Mouse (Mus musculus) hindbrain, embryonic 12.5 days (tissue): ENCODE results near the gene Olr1. TPM values are rescaled to one million over a fixed set of nuclear protein-coding genes. Genes with fewer than 3 reads are reported as not detected.
"Not testable (repeated sequence)": the region's sequence is repeated elsewhere in the genome, so short reads cannot be mapped to it uniquely, and the experiment has no call there.

Experiments
- ATAC-seq: fragments of 200-750 bp; cut with Nextera tagmentation; 2 replicates; pipeline ENCODE4 v1.8.0; 2017; ENCODE audit warnings: moderate TSS enrichment; ENCODE audit not compliant: low FRiP score
- H3K27ac ChIP-seq: fragments of 300-500 bp; sonication (generic); 2 replicates; pipeline ENCODE4 v1.5.1; 2016; ENCODE audit warnings: mild to moderate bottlenecking
- H3K27me3 ChIP-seq: fragments of 300-500 bp; sonication (generic); 2 replicates; pipeline ENCODE4 v1.6.1; 2016; ENCODE audit warnings: mild to moderate bottlenecking
- H3K36me3 ChIP-seq: fragments of 300-500 bp; sonication (generic); 2 replicates; pipeline ENCODE4 v1.6.1; 2016; ENCODE audit warnings: mild to moderate bottlenecking
- H3K4me1 ChIP-seq: fragments of 300-500 bp; sonication (generic); 2 replicates; pipeline ENCODE4 v1.6.1; 2016
- H3K4me2 ChIP-seq: fragments of 300-500 bp; sonication (generic); replicated peaks from 2 replicates; pipeline ENCODE4 v1.6.1; 2016; ENCODE audit warnings: mild to moderate bottlenecking
- H3K4me3 ChIP-seq: fragments of 300-500 bp; sonication (generic); 2 replicates; pipeline ENCODE4 v1.5.1; 2016; ENCODE audit warnings: mild to moderate bottlenecking
- H3K9ac ChIP-seq: fragments of 300-500 bp; sonication (generic); 2 replicates; pipeline ENCODE4 v1.6.1; 2016; ENCODE audit warnings: mild to moderate bottlenecking, moderate library complexity
- H3K9me3 ChIP-seq: fragments of 300-500 bp; sonication (generic); replicated peaks from 2 replicates; pipeline ENCODE4 v1.6.1; 2016; ENCODE audit warnings: mild to moderate bottlenecking
- WGBS: fragments of 180-500 bp; shearing (Covaris S2); methylation state at CpG from one replicate; pipeline ENCODE4 v1.1.7; 2016; 5-methylcytosine and 5-hydroxymethylcytosine counted together
- polyA plus RNA-seq: library from polyadenylated mRNA; unstranded; fragments of >200 nt; fragmentation: Nextera tagmentation; extraction: Ambion mirVana; gene quantifications from 2 replicates; pipeline ENCODE4 v1.2.1, GENCODE M21; 2016

The Olr1 gene
- polyA plus RNA-seq, 1 experiment from 2014 or later, result not detected

DNA sequence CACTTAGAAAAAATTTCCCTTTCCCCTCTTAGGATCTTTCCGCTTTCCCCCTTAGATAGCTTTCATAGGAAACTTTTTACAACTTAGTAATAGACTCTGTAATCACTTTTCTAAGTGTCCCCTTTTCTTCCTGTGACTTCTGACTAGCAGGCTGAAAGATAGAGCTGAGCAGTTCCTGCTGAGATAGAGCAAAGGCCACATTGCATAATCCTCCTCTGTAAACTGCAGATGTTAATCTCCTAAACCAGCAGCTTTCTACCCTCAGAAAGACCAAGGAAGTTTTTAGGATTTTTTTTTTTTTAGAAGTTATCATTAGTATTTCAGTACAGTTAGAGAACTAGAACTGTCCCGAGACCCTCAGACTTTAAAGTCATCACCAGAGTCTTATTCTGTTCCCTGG lies 3.5 kb downstream of the Olr1 start:
- Histone ChIP-seq H3K9ac (no peak overlapping the region), H3K4me1 (no peaks in the 10 kb centered on the region), H3K4me3 (no peak overlapping the region), H3K9me3 (no peaks in the 10 kb centered on the region), H3K4me2 (no peak overlapping the region), H3K36me3 (no peaks in the 10 kb centered on the region), H3K27me3 (no peaks in the 10 kb centered on the region), H3K27ac (no peak overlapping the region)
- WGBS, result 86% methylated on average over 2 of the region's 2 CpGs
- ATAC-seq, result no peak

- ATAC-seq, H3K27me3 ChIP-seq: not testable (repeated sequence)
- 88% methylated on average over 1 of the region's 1 CpGs for WGBS
These were observed 7.4 kb downstream of the Olr1 start for GRCm38 (mm10) chr6:129499516-129499915.

GRCm38 (mm10) chr6:129497345-129498218 lies 9.4 kb downstream of the Olr1 start:
- ATAC-seq, result no peak
- no peaks in the 10 kb centered on the region for H3K36me3 ChIP-seq
- 95% methylated on average over 3 of the region's 3 CpGs for WGBS

More at GRCm38 (mm10) chr6:129499516-129499915, 7.4 kb downstream of the Olr1 start:
- H3K9me3 ChIP-seq, H3K36me3 ChIP-seq, H3K4me2 ChIP-seq, H3K4me3 ChIP-seq, H3K27ac ChIP-seq, H3K9ac ChIP-seq, H3K4me1 ChIP-seq: not testable (repeated sequence)

GRCm38 (mm10) chr6:129494924-129495323 lies 12.0 kb downstream of the Olr1 start:
- WGBS, result 87% methylated on average over 4 of the region's 4 CpGs
- no peak overlapping the region for H3K4me3 ChIP-seq

More at GRCm38 (mm10) chr6:129497345-129498218, 9.4 kb downstream of the Olr1 start:
- Histone ChIP-seq H3K4me1 (no peaks in the 10 kb centered on the region), H3K27ac (no peak overlapping the region), H3K27me3 (no peaks in the 10 kb centered on the region), H3K4me3 (no peak overlapping the region), H3K4me2 (no peak overlapping the region), H3K9me3 (no peaks in the 10 kb centered on the region), H3K9ac (no peak overlapping the region)

GRCm38 (mm10) chr6:129480089-129480958 lies 26.6 kb downstream of the Olr1 start:
- Histone ChIP-seq H3K4me2 (no peak overlapping the region), H3K27ac (no peak overlapping the region), H3K4me3 (no peak overlapping the region), H3K4me1 (0 out of 2 replicates have a peak, but pooled peaks cover 2% of the 10 kb centered on the region), H3K9ac (no peak overlapping the region), H3K9me3 (no peaks in the 10 kb centered on the region), H3K36me3 (no peaks in the 10 kb centered on the region), H3K27me3 (no peaks in the 10 kb centered on the region)
- WGBS, result 66% methylated on average over 8 of the region's 8 CpGs
- no peak for ATAC-seq

More at GRCm38 (mm10) chr6:129494924-129495323, 12.0 kb downstream of the Olr1 start:
- H3K27ac ChIP-seq, result no peak overlapping the region
- no peak overlapping the region for H3K4me2 ChIP-seq
- no peak for ATAC-seq
- no peaks in the 10 kb centered on the region for H3K27me3 ChIP-seq
- H3K4me1 ChIP-seq, result no peaks in the 10 kb centered on the region
- H3K9ac ChIP-seq, result no peak overlapping the region
- no peaks in the 10 kb centered on the region for H3K9me3 ChIP-seq
- no peaks in the 10 kb centered on the region for H3K36me3 ChIP-seq

- no peak overlapping the region for H3K4me3 ChIP-seq
- no peaks in the 10 kb centered on the region for H3K27me3 ChIP-seq
- 30% methylated on average over 13 of the region's 13 CpGs for WGBS
- 0 out of 2 replicates have a peak, but pooled peaks cover 2% of the 10 kb centered on the region for H3K4me1 ChIP-seq
- H3K9ac ChIP-seq, result no peak overlapping the region
- no peaks in the 10 kb centered on the region for H3K36me3 ChIP-seq
- no peak overlapping the region for H3K4me2 ChIP-seq
- no peaks in the 10 kb centered on the region for H3K9me3 ChIP-seq
- no peak for ATAC-seq
- H3K27ac ChIP-seq, result no peak overlapping the region
These were observed 30.4 kb downstream of the Olr1 start for GRCm38 (mm10) chr6:129476404-129477126.

DNA sequence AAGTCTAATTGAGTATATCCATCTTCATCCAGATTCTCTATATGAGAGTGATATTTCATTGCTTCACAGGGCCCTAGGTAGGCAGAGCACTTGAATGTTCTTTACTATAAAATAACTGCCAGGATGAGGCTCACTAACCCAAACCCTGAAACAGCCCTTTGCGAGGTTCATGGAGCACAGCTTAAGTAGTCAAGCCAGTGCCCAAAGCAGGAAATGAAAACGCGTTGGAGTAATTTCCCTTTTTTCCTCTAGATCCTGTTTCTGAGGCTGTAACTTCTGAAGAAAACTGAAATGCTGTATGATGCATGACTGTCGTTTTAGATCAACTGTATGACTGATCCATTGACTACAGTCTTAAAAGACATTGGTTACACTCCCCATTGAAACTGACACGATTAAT lies 34.3 kb downstream of the Olr1 start:
- Histone ChIP-seq H3K27ac (no peak overlapping the region), H3K4me1 (0 out of 2 replicates have a peak, but pooled peaks cover under 1% of the 10 kb centered on the region), H3K9me3 (no peaks in the 10 kb centered on the region), H3K4me3 (no peak overlapping the region), H3K27me3 (no peaks in the 10 kb centered on the region), H3K36me3 (no peaks in the 10 kb centered on the region), H3K9ac (no peak overlapping the region), H3K4me2 (no peak overlapping the region)
- WGBS, result 84% methylated on average over 5 of the region's 5 CpGs
- no peak for ATAC-seq

- Histone ChIP-seq H3K36me3 (no peaks in the 10 kb centered on the region), H3K27me3 (no peaks in the 10 kb centered on the region), H3K9me3 (no peaks in the 10 kb centered on the region), H3K9ac (no peak overlapping the region), H3K4me1 (no peaks in the 10 kb centered on the region), H3K4me2 (no peak overlapping the region), H3K27ac (no peak overlapping the region), H3K4me3 (no peak overlapping the region)
- 93% methylated on average over 6 of the region's 6 CpGs for WGBS
- ATAC-seq, result no peak
These were observed 35.6 kb downstream of the Olr1 start for GRCm38 (mm10) chr6:129471386-129471785.

DNA sequence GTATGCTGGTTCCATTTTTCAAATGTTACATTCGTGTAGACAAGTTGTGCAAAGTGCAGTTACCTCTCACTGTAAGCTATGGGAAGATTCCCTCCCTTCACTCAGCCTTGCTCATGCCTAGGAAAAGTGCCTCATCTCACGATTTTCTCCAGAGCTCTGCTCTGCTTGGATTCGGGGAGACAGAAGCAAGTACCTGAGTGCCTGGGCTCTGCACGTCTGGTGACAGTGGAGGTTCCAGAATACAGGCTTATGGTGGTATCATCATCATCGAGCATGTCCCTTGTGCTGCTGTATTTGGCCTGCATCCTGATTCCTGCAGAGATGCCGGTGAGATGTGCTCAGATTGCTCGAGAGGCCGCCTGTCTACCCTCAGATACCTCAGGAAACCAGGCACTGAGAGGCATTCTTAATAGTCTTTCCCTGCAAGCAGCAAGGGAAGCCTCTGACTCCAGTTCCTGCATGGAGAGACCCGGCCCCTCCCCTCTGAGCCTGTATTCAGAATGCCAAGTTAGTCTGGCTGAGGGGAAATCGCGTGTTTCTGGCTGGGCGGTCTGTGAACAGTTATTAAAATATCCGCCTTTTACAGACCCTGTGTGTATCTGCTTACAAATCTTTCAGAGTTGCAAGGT lies 55.4 kb downstream of the Olr1 start, which contains the start of gene Clec1a:
Gene Clec1a (minus strand): TSS at position 590 of the 629 bp plus-strand sequence.
- H3K4me1 ChIP-seq, result no peaks in the 10 kb centered on the region
- no peaks in the 10 kb centered on the region for H3K27me3 ChIP-seq
- no peak within 1 kb of the TSS for H3K9ac ChIP-seq
- no peaks in the 10 kb centered on the region for H3K9me3 ChIP-seq
- H3K4me2 ChIP-seq, result no peak within 1 kb of the TSS
- WGBS, result 57% methylated on average over 13 of the region's 13 CpGs
- H3K27ac ChIP-seq, result no peak within 1 kb of the TSS
- H3K36me3 ChIP-seq, result no peaks in the 10 kb centered on the region
- no peak for ATAC-seq
- H3K4me3 ChIP-seq, result no peak within 1 kb of the TSS

- Histone ChIP-seq H3K27ac (no peak overlapping the region), H3K4me2 (no peak overlapping the region), H3K4me3 (no peak overlapping the region), H3K9ac (no peak overlapping the region), H3K27me3 (no peaks in the 10 kb centered on the region), H3K4me1 (no peaks in the 10 kb centered on the region), H3K36me3 (no peaks in the 10 kb centered on the region), H3K9me3 (no peaks in the 10 kb centered on the region)
- 75% methylated on average over 6 of the region's 6 CpGs for WGBS
- ATAC-seq, result no peak
These were observed 57.2 kb downstream of the Olr1 start for GRCm38 (mm10) chr6:129449743-129450142.

GRCm38 (mm10) chr6:129438033-129438432 lies 68.9 kb downstream of the Olr1 start:
- H3K9me3 ChIP-seq, result no peaks in the 10 kb centered on the region
- no peak for ATAC-seq

More at GRCm38 (mm10) chr6:129438033-129438432, 68.9 kb downstream of the Olr1 start:
- no peaks in the 10 kb centered on the region for H3K27me3 ChIP-seq
- H3K4me2 ChIP-seq, result no peak overlapping the region
- no peak overlapping the region for H3K4me3 ChIP-seq
- no peaks in the 10 kb centered on the region for H3K4me1 ChIP-seq
- no peak overlapping the region for H3K27ac ChIP-seq
- WGBS, result 87% methylated on average over 2 of the region's 2 CpGs
- H3K36me3 ChIP-seq, result no peaks in the 10 kb centered on the region
- H3K9ac ChIP-seq, result no peak overlapping the region
